Mouse (Mus musculus): Measurements from ENCODE around the gene Rnf6.

GRCm38 (mm10) chr5:146270593-146270992 is 49.2 kb upstream of the Rnf6 start:
- TF ChIP-seq CTCF (IDR thresholded peaks at IDR 0.05; ENCODE audit: control insufficient read depth, insufficient read depth, insufficient replicate concordance, low read depth, low read length), result no peak
- TF ChIP-seq POLR2A (IDR thresholded peaks at IDR 0.05; ENCODE audit: control insufficient read depth, low read depth, low read length), result no peak
